Mouse (Mus musculus): Measurements from ENCODE around the gene Tead3. TPM values are rescaled to one million over a fixed set of nuclear protein-coding genes. Genes with fewer than 3 reads are reported as not detected.
"Not testable (repeated sequence)": the region's sequence is repeated elsewhere in the genome, so short reads cannot be mapped to it uniquely, and the experiment has no call there.

Gene Tead3
- polyA plus RNA-seq, 1 experiment from 2014 or later = 45.2 TPM

GRCm38 (mm10) chr17:28360531-28361277, 10.1 kb upstream of the Tead3 start:
- CTCF ChIA-PET = no interaction called here
- POLR2A ChIA-PET = no interaction called here
- ATAC-seq (no peak), DNase-seq (ENCODE audit: low read depth, low spot score) (no peak)
- in situ Hi-C loops (cut with MboI; ENCODE audit: low pct_unique_long_range_greater_than_20kb) = no loop called here
- TF ChIP-seq CTCF (IDR thresholded peaks at IDR 0.05) = no peak
- H3K27me3 ChIP-seq = no peaks in the 10 kb centered on the region

GRCm38 (mm10) chr17:28358576-28359261, 8.1 kb upstream of the Tead3 start:
- CTCF ChIA-PET; in situ Hi-C loops (cut with MboI; ENCODE audit: low pct_unique_long_range_greater_than_20kb); POLR2A ChIA-PET; ATAC-seq; DNase-seq (ENCODE audit: low read depth, low spot score); H3K27me3 ChIP-seq: not testable (repeated sequence)

GRCm38 (mm10) chr17:28355871-28356270, 5.3 kb upstream of the Tead3 start:
- POLR2A ChIA-PET = no interaction called here
- TF ChIP-seq CTCF (IDR thresholded peaks at IDR 0.05) = no peak
- H3K27me3 ChIP-seq = no peaks in the 10 kb centered on the region
- ATAC-seq = no peak
- CTCF ChIA-PET = no interaction called here
- in situ Hi-C loops (cut with MboI; ENCODE audit: low pct_unique_long_range_greater_than_20kb) = no loop called here
- DNase-seq (ENCODE audit: low read depth, low spot score) = no peak

GRCm38 (mm10) chr17:28352018-28352417, 1.4 kb upstream of the Tead3 start:
- ChIA-PET CTCF (no interaction called here), POLR2A (no interaction called here)
- TF ChIP-seq CTCF (IDR thresholded peaks at IDR 0.05) = no peak
- in situ Hi-C loops (cut with MboI; ENCODE audit: low pct_unique_long_range_greater_than_20kb) = no loop called here
- DNase-seq (ENCODE audit: low read depth, low spot score) = no peak
- no peaks in the 10 kb centered on the region for H3K27me3 ChIP-seq
- ATAC-seq = no peak

DNA sequence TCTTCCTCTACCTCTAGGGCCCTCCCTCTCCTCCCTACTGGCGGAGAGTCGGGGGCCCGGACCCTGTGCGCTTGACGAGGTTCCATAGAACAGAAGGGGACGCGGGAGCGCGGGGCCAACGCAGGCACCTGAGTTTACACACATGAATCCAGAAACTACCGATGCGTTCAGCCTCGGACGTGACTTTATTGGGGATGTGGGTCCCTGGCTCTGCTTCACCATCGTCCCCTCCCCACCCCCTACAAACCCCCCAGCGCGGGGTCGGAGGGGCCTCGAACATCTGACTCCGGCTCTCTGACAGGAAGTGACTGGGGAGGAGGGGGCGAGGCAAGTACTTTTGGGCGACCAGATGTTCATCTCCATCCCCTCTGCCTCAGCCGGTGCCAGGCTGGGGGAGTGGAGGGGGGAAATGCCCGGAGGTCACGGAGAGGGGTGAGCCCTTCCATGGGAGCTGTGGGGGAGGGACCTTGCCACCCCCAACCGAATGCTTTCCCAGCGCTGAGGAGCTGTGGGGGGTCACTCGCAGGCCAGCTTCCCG, 805 bp upstream of the Tead3 start:
- no peak for DNase-seq (ENCODE audit: low read depth, low spot score)
- POLR2A ChIA-PET = interaction anchor here (1.0 to 3.6 kb wide), 2 partner anchors 17 to 21 kb away, joined by 4 to 45 read pairs; no protein-coding TSS in a partner anchor
- no peak for TF ChIP-seq CTCF (IDR thresholded peaks at IDR 0.05)
- CTCF ChIA-PET = no interaction called here
- H3K27me3 ChIP-seq = no peaks in the 10 kb centered on the region
- peak; percentile 2 for ATAC-seq
- in situ Hi-C loops (cut with MboI; ENCODE audit: low pct_unique_long_range_greater_than_20kb) = no loop called here

DNA sequence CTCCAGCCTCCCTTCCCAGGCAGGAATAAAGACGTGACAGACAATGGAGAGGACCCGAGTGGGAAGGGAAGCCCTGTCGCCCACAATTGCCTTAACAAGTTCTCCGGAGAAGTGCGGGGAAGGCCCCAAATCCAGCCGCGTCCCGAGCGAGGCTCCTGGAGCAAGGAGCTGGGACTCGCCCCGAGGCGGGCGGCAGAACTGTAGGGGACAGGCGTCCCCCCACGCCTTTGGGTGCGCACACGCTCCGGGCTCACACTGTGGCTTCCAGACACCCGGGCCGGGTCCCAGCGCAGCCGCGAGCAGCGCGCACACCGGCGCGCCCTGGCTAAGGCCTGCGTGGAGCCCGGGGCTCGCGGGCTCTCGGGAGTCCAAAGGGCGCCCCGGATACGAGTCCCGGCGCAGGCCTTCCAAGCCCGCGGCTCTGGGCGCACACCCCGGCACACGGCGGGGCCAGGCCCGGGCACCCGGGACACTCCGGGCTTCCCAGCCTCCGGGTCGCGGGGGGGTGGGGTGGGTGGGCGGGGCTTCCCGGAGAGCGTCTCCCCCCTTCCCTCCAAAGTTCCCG, 634 bp downstream of the Tead3 start:
- TF ChIP-seq CTCF (IDR thresholded peaks at IDR 0.05) = no peak
- CTCF ChIA-PET = interaction anchor here (1.7 kb wide), 1 partner anchor 20 kb away, joined by 4 read pairs; no protein-coding TSS in a partner anchor
- peak; percentile 27 for ATAC-seq
- in situ Hi-C loops (cut with MboI; ENCODE audit: low pct_unique_long_range_greater_than_20kb) = no loop called here
- DNase-seq (ENCODE audit: low read depth, low spot score) = no peak
- no peaks in the 10 kb centered on the region for H3K27me3 ChIP-seq
- POLR2A ChIA-PET = interaction anchor here (0.7 to 3.6 kb wide), 5 partner anchors 10 to 33 kb away, joined by 3 to 45 read pairs (median 4); no protein-coding TSS in a partner anchor

- H3K27me3 ChIP-seq = no peaks in the 10 kb centered on the region
- in situ Hi-C loops (cut with MboI; ENCODE audit: low pct_unique_long_range_greater_than_20kb) = no loop called here
- CTCF ChIA-PET = interaction anchor here (1.7 kb wide), 1 partner anchor 19 kb away, joined by 4 read pairs; no protein-coding TSS in a partner anchor
- POLR2A ChIA-PET = interaction anchor here (0.7 to 3.6 kb wide), 5 partner anchors 10 to 33 kb away, joined by 3 to 45 read pairs (median 4); no protein-coding TSS in a partner anchor
- DNase-seq (ENCODE audit: low read depth, low spot score) (no peak), ATAC-seq (no peak)
- TF ChIP-seq CTCF (IDR thresholded peaks at IDR 0.05) = no peak
Observed at GRCm38 (mm10) chr17:28349264-28349880, 1.2 kb downstream of the Tead3 start.

DNA sequence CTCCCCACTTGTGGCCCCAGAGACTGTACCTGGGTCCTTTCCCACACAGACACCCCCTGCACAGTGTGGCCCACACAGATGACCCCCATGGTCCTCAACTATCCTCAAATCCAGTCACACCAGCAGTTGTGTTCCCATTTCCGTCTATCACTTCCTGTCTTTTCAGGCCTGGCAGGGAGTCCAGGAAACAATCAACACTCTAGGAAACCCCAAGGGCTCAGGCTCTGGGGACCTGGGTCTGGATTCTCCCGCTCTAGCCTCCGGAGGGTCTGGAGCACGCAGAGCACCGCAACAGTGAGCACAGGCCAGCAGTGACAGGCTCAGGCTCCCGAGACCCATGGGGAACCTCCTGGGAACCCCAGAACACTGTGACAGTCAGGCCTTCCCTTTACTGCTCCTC, 2.4 kb downstream of the Tead3 start:
- in situ Hi-C loops (cut with MboI; ENCODE audit: low pct_unique_long_range_greater_than_20kb) = no loop called here
- CTCF ChIA-PET = interaction anchor here (1.7 kb wide), 1 partner anchor 18 kb away, joined by 4 read pairs; no protein-coding TSS in a partner anchor
- ATAC-seq (no peak), DNase-seq (ENCODE audit: low read depth, low spot score) (no peak)
- no peak for TF ChIP-seq CTCF (IDR thresholded peaks at IDR 0.05)
- POLR2A ChIA-PET = interaction anchor here (0.7 to 3.6 kb wide), 2 partner anchors 18 to 375 kb away, joined by 8 to 45 read pairs; no protein-coding TSS in a partner anchor
- no peaks in the 10 kb centered on the region for H3K27me3 ChIP-seq

DNA sequence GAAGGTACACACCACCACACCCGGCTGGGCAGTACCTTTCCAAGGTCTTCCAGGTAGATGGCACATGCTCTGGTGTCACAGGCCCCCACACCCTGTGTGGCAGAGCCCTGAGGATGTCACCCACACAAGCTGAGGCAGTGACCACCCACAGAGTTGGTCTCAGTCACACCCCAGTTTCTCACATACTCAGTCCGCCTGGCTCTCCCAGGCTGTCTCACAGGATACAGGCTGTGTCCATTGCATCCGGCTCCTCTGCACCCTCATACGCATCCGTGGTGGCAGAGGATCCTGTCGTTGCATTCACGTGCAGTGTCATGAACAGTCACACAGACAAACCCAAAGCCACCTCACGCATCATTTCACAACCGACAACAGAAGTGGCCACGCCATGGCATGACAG, 3.3 kb downstream of the Tead3 start:
- CTCF ChIA-PET = no interaction called here

GRCm38 (mm10) chr17:28345882-28346281, 4.7 kb downstream of the Tead3 start:
- no peak for ATAC-seq
- no peak for TF ChIP-seq CTCF (IDR thresholded peaks at IDR 0.05)
- POLR2A ChIA-PET = interaction anchor here (0.8 to 1.9 kb wide), 4 partner anchors 15 to 32 kb away, joined by 3 to 10 read pairs (median 4); no protein-coding TSS in a partner anchor
- in situ Hi-C loops (cut with MboI; ENCODE audit: low pct_unique_long_range_greater_than_20kb) = no loop called here
- CTCF ChIA-PET = no interaction called here
- no peaks in the 10 kb centered on the region for H3K27me3 ChIP-seq
- DNase-seq (ENCODE audit: low read depth, low spot score) = no peak

More for the DNA sequence above, 3.3 kb downstream of the Tead3 start:
- no peak for ATAC-seq
- TF ChIP-seq CTCF (IDR thresholded peaks at IDR 0.05) = no peak
- in situ Hi-C loops (cut with MboI; ENCODE audit: low pct_unique_long_range_greater_than_20kb) = no loop called here
- H3K27me3 ChIP-seq = no peaks in the 10 kb centered on the region
- no peak for DNase-seq (ENCODE audit: low read depth, low spot score)
- POLR2A ChIA-PET = no interaction called here

All from Patski (cell line).